Mouse (Mus musculus) limb, embryonic 12.5 days (tissue): ENCODE results near the gene Trrap. TPM values are rescaled to one million over a fixed set of nuclear protein-coding genes. Genes with fewer than 3 reads are reported as not detected.

Source experiments
- ATAC-seq: fragments of 200-750 bp; cut with Nextera tagmentation; 2 replicates; pipeline ENCODE4 v1.8.0; 2017; ENCODE audit warnings: low read depth, moderate TSS enrichment; ENCODE audit not compliant: insufficient number of reproducible peaks, insufficient read depth, low FRiP score, low TSS enrichment
- H3K27ac ChIP-seq: fragments of 300-500 bp; sonication (generic); 2 replicates; pipeline ENCODE4 v1.5.1; 2016; ENCODE audit warnings: mild to moderate bottlenecking, moderate library complexity
- H3K27me3 ChIP-seq: fragments of 300-500 bp; sonication (generic); 2 replicates; pipeline ENCODE4 v1.6.1; 2016; ENCODE audit warnings: mild to moderate bottlenecking, moderate library complexity
- H3K36me3 ChIP-seq: fragments of 300-500 bp; sonication (generic); 2 replicates; pipeline ENCODE4 v1.6.1; 2016; ENCODE audit warnings: mild to moderate bottlenecking, moderate library complexity
- H3K4me1 ChIP-seq: fragments of 300-500 bp; sonication (generic); replicated peaks from 2 replicates; pipeline ENCODE4 v1.6.1; 2016
- H3K4me2 ChIP-seq: fragments of 300-500 bp; sonication (generic); 2 replicates; pipeline ENCODE4 v1.6.1; 2016; ENCODE audit warnings: mild to moderate bottlenecking, moderate library complexity
- H3K4me3 ChIP-seq: fragments of 300-500 bp; sonication (generic); replicated peaks from 2 replicates; pipeline ENCODE4 v1.5.1; 2016; ENCODE audit warnings: mild to moderate bottlenecking
- H3K9ac ChIP-seq: fragments of 300-500 bp; sonication (generic); replicated peaks from 2 replicates; pipeline ENCODE4 v1.6.1; 2016; ENCODE audit warnings: mild to moderate bottlenecking, moderate library complexity
- H3K9me3 ChIP-seq: fragments of 300-500 bp; sonication (generic); 2 replicates; pipeline ENCODE4 v1.6.1; 2016; ENCODE audit warnings: mild to moderate bottlenecking, moderate library complexity
- WGBS: fragments of 180-500 bp; shearing (Covaris S2); methylation state at CpG from one replicate; pipeline ENCODE4 v1.1.7; 2016; 5-methylcytosine and 5-hydroxymethylcytosine counted together
- polyA plus RNA-seq: library from polyadenylated mRNA; unstranded; fragments of >200 nt; fragmentation: Nextera tagmentation; extraction: Ambion mirVana; gene quantifications from 2 replicates; pipeline ENCODE4 v1.2.1, GENCODE M21; 2016

Trrap gene
- polyA plus RNA-seq, 1 experiment from 2014 or later = 99.2 TPM

GRCm38 (mm10) chr5:144848735-144849134, 81.2 kb downstream of the Trrap start:
- Histone ChIP-seq H3K4me3 (no peak overlapping the region), H3K9me3 (no peaks in the 10 kb centered on the region), H3K9ac (no peak overlapping the region), H3K4me2 (no peak overlapping the region), H3K4me1 (no peaks in the 10 kb centered on the region), H3K27ac (no peak overlapping the region), H3K36me3 (peaks cover 100% of the 10 kb centered on the region), H3K27me3 (no peaks in the 10 kb centered on the region)
- 92% methylated on average over 5 of the region's 5 CpGs for WGBS
- ATAC-seq = no peak

- no peak overlapping the region for H3K27ac ChIP-seq
- H3K36me3 ChIP-seq = peaks cover 100% of the 10 kb centered on the region
- no peak overlapping the region for H3K9ac ChIP-seq
- H3K4me3 ChIP-seq = no peak overlapping the region
- no peaks in the 10 kb centered on the region for H3K9me3 ChIP-seq
- no peak for ATAC-seq
- H3K4me2 ChIP-seq = no peak overlapping the region
- no peaks in the 10 kb centered on the region for H3K27me3 ChIP-seq
- H3K4me1 ChIP-seq = no peaks in the 10 kb centered on the region
- WGBS = 95% methylated on average over 10 of the region's 10 CpGs
Observed at GRCm38 (mm10) chr5:144849932-144850331, 82.4 kb downstream of the Trrap start.

- Histone ChIP-seq H3K4me1 (no peaks in the 10 kb centered on the region), H3K27ac (no peak overlapping the region), H3K27me3 (no peaks in the 10 kb centered on the region), H3K9me3 (no peaks in the 10 kb centered on the region), H3K4me2 (no peak overlapping the region), H3K9ac (no peak overlapping the region), H3K36me3 (peaks cover 99% of the 10 kb centered on the region), H3K4me3 (no peak overlapping the region)
- no peak for ATAC-seq
- WGBS = 94% methylated on average over 3 of the region's 3 CpGs
Observed at GRCm38 (mm10) chr5:144851820-144852219, 84.3 kb downstream of the Trrap start.

GRCm38 (mm10) chr5:144853931-144854330, 86.4 kb downstream of the Trrap start:
- Histone ChIP-seq H3K36me3 (peaks cover 99% of the 10 kb centered on the region), H3K27ac (no peak overlapping the region), H3K9me3 (no peaks in the 10 kb centered on the region), H3K4me2 (no peak overlapping the region), H3K9ac (no peak overlapping the region), H3K27me3 (no peaks in the 10 kb centered on the region), H3K4me1 (no peaks in the 10 kb centered on the region), H3K4me3 (no peak overlapping the region)
- WGBS = 85% methylated on average over 5 of the region's 5 CpGs
- no peak for ATAC-seq

GRCm38 (mm10) chr5:144855936-144856335, 88.4 kb downstream of the Trrap start:
- Histone ChIP-seq H3K9ac (no peak overlapping the region), H3K36me3 (peaks cover 98% of the 10 kb centered on the region)
- 82% methylated on average over 6 of the region's 6 CpGs for WGBS

GRCm38 (mm10) chr5:144858527-144858926, 91.0 kb downstream of the Trrap start:
- H3K27me3 ChIP-seq = no peaks in the 10 kb centered on the region
- H3K36me3 ChIP-seq = peaks cover 77% of the 10 kb centered on the region
- no peak overlapping the region for H3K27ac ChIP-seq
- ATAC-seq = no peak
- H3K4me3 ChIP-seq = no peak overlapping the region
- no peak overlapping the region for H3K4me2 ChIP-seq
- H3K9ac ChIP-seq = no peak overlapping the region
- H3K4me1 ChIP-seq = no peaks in the 10 kb centered on the region
- 95% methylated on average over 15 of the region's 15 CpGs for WGBS
- H3K9me3 ChIP-seq = peaks cover 14% of the 10 kb centered on the region

More at GRCm38 (mm10) chr5:144855936-144856335, 88.4 kb downstream of the Trrap start:
- Histone ChIP-seq H3K27me3 (no peaks in the 10 kb centered on the region), H3K9me3 (peaks cover 10% of the 10 kb centered on the region), H3K4me2 (no peak overlapping the region), H3K27ac (no peak overlapping the region), H3K4me3 (no peak overlapping the region), H3K4me1 (no peaks in the 10 kb centered on the region)
- no peak for ATAC-seq

- Histone ChIP-seq H3K27me3 (no peaks in the 10 kb centered on the region), H3K4me2 (no peak overlapping the region), H3K27ac (no peak overlapping the region), H3K9ac (no peak overlapping the region), H3K9me3 (peaks cover 14% of the 10 kb centered on the region), H3K4me3 (no peak overlapping the region), H3K36me3 (peaks cover 69% of the 10 kb centered on the region), H3K4me1 (no peaks in the 10 kb centered on the region)
- no peak for ATAC-seq
- 95% methylated on average over 9 of the region's 9 CpGs for WGBS
Observed at GRCm38 (mm10) chr5:144859284-144859683, 91.8 kb downstream of the Trrap start.

- Histone ChIP-seq H3K9ac (no peak overlapping the region), H3K4me1 (no peaks in the 10 kb centered on the region), H3K27me3 (no peaks in the 10 kb centered on the region), H3K4me2 (no peak overlapping the region), H3K9me3 (peaks cover 14% of the 10 kb centered on the region), H3K4me3 (no peak overlapping the region), H3K36me3 (peaks cover 54% of the 10 kb centered on the region), H3K27ac (no peak overlapping the region)
- 97% methylated on average over 8 of the region's 8 CpGs for WGBS
- no peak for ATAC-seq
Observed at GRCm38 (mm10) chr5:144860913-144861312, 93.4 kb downstream of the Trrap start.

GRCm38 (mm10) chr5:144866923-144867322, 99.4 kb downstream of the Trrap start:
- no peaks in the 10 kb centered on the region for H3K36me3 ChIP-seq
- no peak overlapping the region for H3K4me2 ChIP-seq
- 82% methylated on average over 8 of the region's 8 CpGs for WGBS
- peaks cover 13% of the 10 kb centered on the region for H3K4me1 ChIP-seq
- H3K27me3 ChIP-seq = no peaks in the 10 kb centered on the region
- no peaks in the 10 kb centered on the region for H3K9me3 ChIP-seq
- H3K27ac ChIP-seq = no peak overlapping the region
- no peak overlapping the region for H3K4me3 ChIP-seq
- H3K9ac ChIP-seq = no peak overlapping the region
- no peak for ATAC-seq

GRCm38 (mm10) chr5:144869466-144869865, 101.9 kb downstream of the Trrap start:
- ATAC-seq = no peak
- Histone ChIP-seq H3K27ac (0 out of 2 replicates have a peak overlapping the region, but pooled peaks have one; percentile 7), H3K4me1 (peaks cover 20% of the 10 kb centered on the region), H3K4me2 (no peak overlapping the region), H3K9me3 (no peaks in the 10 kb centered on the region), H3K4me3 (no peak overlapping the region), H3K9ac (no peak overlapping the region), H3K27me3 (no peaks in the 10 kb centered on the region), H3K36me3 (no peaks in the 10 kb centered on the region)
- 71% methylated on average over 7 of the region's 7 CpGs for WGBS

- H3K4me3 ChIP-seq = no peak overlapping the region
- peaks cover 20% of the 10 kb centered on the region for H3K4me1 ChIP-seq
- H3K36me3 ChIP-seq = no peaks in the 10 kb centered on the region
- no peak overlapping the region for H3K9ac ChIP-seq
- no peak for ATAC-seq
- 9% methylated on average over 7 of the region's 7 CpGs for WGBS
- peak overlapping the region; percentile 36 for H3K27ac ChIP-seq
- no peaks in the 10 kb centered on the region for H3K9me3 ChIP-seq
- no peaks in the 10 kb centered on the region for H3K27me3 ChIP-seq
- no peak overlapping the region for H3K4me2 ChIP-seq
Observed at GRCm38 (mm10) chr5:144870782-144871181, 103.2 kb downstream of the Trrap start.

GRCm38 (mm10) chr5:144871775-144872174, 104.2 kb downstream of the Trrap start:
- ATAC-seq = no peak
- Histone ChIP-seq H3K9me3 (no peaks in the 10 kb centered on the region), H3K27me3 (no peaks in the 10 kb centered on the region), H3K36me3 (peaks cover 2% of the 10 kb centered on the region), H3K9ac (no peak overlapping the region), H3K4me2 (no peak overlapping the region), H3K4me3 (no peak overlapping the region), H3K4me1 (peaks cover 20% of the 10 kb centered on the region), H3K27ac (no peak overlapping the region)
- WGBS = 97% methylated on average over 1 of the region's 1 CpGs
